Mouse (Mus musculus): ENCODE data around the gene Ppp2r3d.
"Not testable (repeated sequence)": the region's sequence is repeated elsewhere in the genome, so short reads cannot be mapped to it uniquely, and the experiment has no call there.

Gene Ppp2r3d

GRCm38 (mm10) chr9:124476096-124476902 lies at the start of gene Ppp2r3d:
Gene Ppp2r3d (minus strand): TSS chr9:124476898.
- DNase-seq (ENCODE audit: low spot score) = peak; percentile 60

GRCm38 (mm10) chr9:124493693-124494092 lies 17.0 kb upstream of the Ppp2r3d start, which contains the start of gene Gm21836:
Gene Gm21836 (minus strand): TSS chr9:124493793.
- DNase-seq (ENCODE audit: low spot score) = not testable (repeated sequence)

GRCm38 (mm10) chr9:124480361-124480980 lies 3.8 kb upstream of the Ppp2r3d start:
- DNase-seq (ENCODE audit: low spot score) = not testable (repeated sequence)

GRCm38 (mm10) chr9:124478081-124478480 lies 1.4 kb upstream of the Ppp2r3d start:
- peak; percentile 54 for DNase-seq (ENCODE audit: low spot score)

- no peak for DNase-seq (ENCODE audit: low spot score)
These were observed 1.0 kb downstream of the Ppp2r3d start for GRCm38 (mm10) chr9:124475689-124476088.

GRCm38 (mm10) chr9:124456572-124456971 lies 20.1 kb downstream of the Ppp2r3d start:
- peak; percentile 80 for DNase-seq (ENCODE audit: low spot score)

- DNase-seq (ENCODE audit: low spot score) = peak; percentile 83
These were observed 34.2 kb downstream of the Ppp2r3d start for GRCm38 (mm10) chr9:124442533-124442855.

- DNase-seq (ENCODE audit: low spot score) = peak; percentile 80
These were observed 34.8 kb downstream of the Ppp2r3d start for GRCm38 (mm10) chr9:124441681-124442532.

- DNase-seq (ENCODE audit: low spot score) = no peak
These were observed 36.0 kb downstream of the Ppp2r3d start for GRCm38 (mm10) chr9:124440724-124441045.

- peak; percentile 87 for DNase-seq (ENCODE audit: low spot score)
These were observed 36.6 kb downstream of the Ppp2r3d start for GRCm38 (mm10) chr9:124439848-124440723.

GRCm38 (mm10) chr9:124439403-124439847 lies 37.3 kb downstream of the Ppp2r3d start:
- peak; percentile 85 for DNase-seq (ENCODE audit: low spot score)

GRCm38 (mm10) chr9:124438686-124439346 lies 37.9 kb downstream of the Ppp2r3d start:
- DNase-seq (ENCODE audit: low spot score) = peak; percentile 73

- DNase-seq (ENCODE audit: low spot score) = peak; percentile 99
These were observed 51.2 kb downstream of the Ppp2r3d start for GRCm38 (mm10) chr9:124425411-124425885.

- peak; percentile 99 for DNase-seq (ENCODE audit: low spot score)
These were observed 51.9 kb downstream of the Ppp2r3d start for GRCm38 (mm10) chr9:124424542-124425410.

- DNase-seq (ENCODE audit: low spot score) = no peak
These were observed 52.5 kb downstream of the Ppp2r3d start for GRCm38 (mm10) chr9:124424292-124424541.

GRCm38 (mm10) chr9:124423552-124424291 lies 53.0 kb downstream of the Ppp2r3d start:
- peak; percentile 100 for DNase-seq (ENCODE audit: low spot score)

- DNase-seq (ENCODE audit: low spot score) = peak; percentile 99
These were observed 53.7 kb downstream of the Ppp2r3d start for GRCm38 (mm10) chr9:124422900-124423551.

GRCm38 (mm10) chr9:124422427-124422826 lies 54.3 kb downstream of the Ppp2r3d start:
- DNase-seq (ENCODE audit: low spot score) = peak; percentile 97

GRCm38 (mm10) chr9:124412921-124413320 lies 63.8 kb downstream of the Ppp2r3d start:
- no peak for DNase-seq (ENCODE audit: low spot score)

Data from testis, postnatal 10 days (tissue).